Mouse (Mus musculus) gastrocnemius, postnatal 25 days (tissue): ENCODE measurements around the gene Rsph1. TPM values are rescaled to one million over a fixed set of nuclear protein-coding genes. Genes with fewer than 3 reads are reported as not detected.
"Not testable (repeated sequence)": the region's sequence is repeated elsewhere in the genome, so short reads cannot be mapped to it uniquely, and the experiment has no call there.

ENCODE experiments used
- DNase-seq: peaks from one replicate; pipeline ENCODE4 v3.0.0; 2022
- total RNA-seq, 2 experiments: library from RNA; stranded (reverse); gene quantifications; 1 replicate in 1 of 2; 2 replicates in 1 of 2; pipeline ENCODE4 v1.2.3; 2021

Rsph1 gene
- total RNA-seq, 2 experiments from 2014 or later = 8.0 to 10.2 TPM

DNA sequence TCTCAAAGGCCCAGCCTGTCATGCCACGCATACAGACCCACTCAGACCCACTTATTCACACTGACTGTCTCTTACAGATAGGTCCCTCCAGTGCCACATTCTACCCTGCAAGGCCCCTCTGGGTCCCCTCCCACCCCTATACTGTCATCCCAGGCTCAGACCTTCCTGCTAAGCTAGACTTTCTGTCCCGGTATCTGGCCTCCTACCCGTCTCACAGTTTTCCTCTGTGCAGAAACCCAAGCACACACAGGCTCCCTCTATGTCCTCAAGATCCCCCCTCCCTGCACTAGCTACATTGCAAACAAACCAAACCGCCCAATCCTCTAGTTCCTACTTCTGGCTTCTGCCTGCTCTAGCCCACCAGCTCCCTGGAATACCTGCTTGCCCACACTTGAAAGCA lies 748 bp upstream of the Rsph1 start:
- no peak for DNase-seq

DNA sequence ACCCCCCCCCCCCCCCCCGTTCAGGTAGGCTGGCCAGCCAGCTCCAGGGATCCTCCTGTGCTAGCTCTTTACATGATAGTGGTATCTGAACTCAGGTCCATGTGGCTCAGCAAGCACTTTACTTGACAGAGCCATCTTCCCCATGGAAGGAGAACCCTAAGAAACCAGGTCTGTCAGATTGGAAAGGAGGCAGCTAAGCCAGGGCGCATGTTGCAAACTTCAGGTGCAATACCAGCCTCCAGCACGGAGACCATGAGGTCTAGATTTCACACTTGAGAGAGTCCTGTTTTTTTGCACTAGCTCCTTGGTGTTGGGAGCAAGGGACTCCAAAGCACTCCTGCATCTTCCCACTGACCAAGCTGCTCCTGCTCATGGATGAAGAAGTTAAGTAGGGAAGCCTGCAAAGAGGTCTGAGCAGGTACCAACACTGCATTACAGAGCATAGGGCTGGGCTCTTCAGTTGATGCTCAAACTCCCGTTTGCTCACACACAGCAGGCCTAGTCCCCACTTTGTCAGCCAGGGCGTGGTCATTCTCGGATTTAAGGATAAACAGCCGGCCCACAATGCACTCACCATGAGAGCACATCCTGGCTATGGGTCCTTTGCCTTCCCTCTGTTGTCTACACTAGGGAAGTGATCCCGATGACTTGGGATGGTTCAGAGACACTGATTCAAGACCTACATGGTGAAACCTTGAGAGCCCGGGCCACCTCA lies 819 bp downstream of the Rsph1 start:
- DNase-seq = no peak

DNA sequence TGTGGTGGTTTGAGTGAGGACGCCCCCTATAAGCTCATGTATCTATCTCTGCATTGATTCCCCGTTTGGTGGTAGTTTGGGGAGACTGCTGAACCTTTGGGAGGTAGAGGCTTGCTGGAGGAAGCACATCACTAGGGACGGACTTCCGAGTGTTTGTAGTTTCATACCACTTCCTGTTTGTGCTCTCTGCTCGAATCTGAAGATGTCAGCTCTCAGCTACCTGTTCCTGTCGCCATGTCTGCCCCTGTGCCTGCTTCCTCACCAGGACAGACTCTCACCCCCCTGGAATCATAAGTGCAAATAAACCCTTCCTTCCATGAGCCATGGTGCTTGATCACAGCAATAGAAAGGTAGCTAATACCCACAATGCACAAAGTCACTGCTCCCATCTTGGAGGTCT lies 2.0 kb downstream of the Rsph1 start:
- no peak for DNase-seq

DNA sequence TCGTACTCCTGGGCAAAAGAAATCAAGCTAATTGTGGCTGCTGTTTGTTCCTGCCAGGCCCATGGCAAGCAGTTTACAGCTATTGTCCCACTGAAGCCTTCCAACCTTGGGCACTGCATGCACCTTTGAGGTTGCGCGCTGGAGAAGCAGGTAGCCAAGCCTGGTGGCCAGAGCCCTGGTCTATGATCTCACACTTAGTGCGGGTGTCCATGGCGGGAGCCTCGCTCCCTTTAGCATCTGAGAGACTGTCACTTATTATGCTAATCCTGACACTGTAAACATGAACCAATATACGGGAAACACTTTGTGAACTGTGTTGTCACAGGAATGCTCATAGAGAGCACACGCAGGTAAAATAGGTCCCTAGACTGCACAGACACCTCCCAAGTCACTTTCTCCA lies 3.6 kb downstream of the Rsph1 start:
- no peak for DNase-seq

DNA sequence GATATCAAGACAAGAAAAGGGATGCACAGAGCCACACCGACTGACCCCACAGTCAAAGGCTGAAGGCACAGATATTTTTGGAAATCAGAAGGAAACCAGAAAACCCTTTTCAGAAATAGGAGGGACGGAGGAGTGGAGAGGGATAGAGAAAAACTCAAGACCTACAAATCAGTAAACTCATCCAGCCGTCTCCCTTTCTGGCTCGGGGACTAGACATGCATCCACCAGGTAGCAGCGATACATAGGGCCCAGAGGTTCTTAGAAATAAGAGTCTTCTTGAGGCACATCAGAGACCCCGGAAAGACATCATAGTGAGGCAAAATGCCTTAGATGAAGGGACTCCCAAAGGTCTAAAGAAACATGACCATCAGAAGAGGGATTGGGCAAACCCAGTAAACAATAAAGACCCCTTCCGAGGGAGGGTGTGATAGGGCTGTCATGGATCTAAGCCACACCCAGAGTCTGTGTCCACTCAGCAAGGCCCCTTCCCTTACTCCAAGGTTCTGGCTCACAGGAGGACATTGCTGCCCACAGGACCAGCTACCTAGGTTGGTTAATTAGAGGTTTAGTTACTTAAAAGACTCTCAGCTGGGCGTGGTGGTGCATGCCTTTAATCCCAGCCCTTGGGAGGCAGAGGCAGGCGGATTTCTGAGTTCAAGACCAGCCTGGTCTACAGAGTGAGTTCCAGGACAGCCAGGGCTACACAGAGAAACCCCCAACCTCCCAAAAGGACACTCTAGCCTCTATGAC lies 4.6 kb downstream of the Rsph1 start:
- DNase-seq = no peak

DNA sequence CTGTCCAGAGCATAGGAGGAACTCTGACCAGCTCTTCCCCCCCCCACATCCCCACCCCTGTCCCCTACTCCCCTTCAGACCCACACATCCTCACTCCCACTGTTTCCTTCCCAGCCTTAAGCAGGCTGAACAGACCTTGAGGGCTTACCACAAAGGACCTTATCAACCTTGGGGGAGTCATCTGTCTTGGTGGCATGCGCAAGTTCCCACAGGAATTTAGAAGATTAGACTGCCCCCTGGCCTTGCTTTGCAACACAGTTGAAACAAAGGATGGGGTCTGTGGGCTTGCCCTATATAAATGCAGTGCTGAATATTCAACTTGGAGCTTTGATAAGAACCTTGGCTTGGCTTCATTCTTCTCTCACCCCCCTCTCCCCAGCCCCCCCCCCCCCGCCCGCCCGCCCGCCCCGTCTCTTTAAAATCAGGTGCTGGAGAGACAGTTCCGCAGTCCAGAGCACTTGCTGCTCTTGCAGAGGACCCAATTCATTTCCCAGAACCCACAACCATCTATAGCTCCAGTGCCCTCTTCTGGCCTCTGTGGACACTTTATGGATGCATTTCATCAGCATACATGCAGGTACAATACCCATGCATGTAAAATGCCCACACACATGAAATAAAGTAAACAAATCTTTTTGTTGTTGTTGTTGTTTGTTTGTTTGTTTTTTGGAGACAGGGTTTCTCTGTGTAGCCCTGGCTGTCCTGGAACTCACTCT lies 5.9 kb downstream of the Rsph1 start:
- DNase-seq = no peak

DNA sequence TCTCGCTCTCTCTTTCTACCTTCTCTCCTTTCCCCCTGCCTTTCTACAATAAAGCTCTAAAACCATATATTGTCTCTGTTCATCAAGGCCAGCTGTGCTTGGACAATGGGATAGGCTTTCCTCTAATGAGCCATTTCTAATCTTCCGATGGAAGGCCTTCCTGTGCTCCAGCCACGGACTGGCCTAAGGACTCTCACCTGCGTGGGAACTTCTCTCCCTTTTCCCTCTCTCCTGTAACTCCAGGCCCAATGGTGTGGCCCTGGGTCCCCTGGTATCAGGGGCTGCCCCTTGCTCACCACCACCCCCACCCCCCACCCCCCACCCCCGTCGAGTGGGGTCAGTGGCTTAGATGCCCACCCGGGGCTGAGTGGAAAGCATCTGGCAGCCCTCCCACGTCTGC lies 6.4 kb downstream of the Rsph1 start:
- DNase-seq = not testable (repeated sequence)

DNA sequence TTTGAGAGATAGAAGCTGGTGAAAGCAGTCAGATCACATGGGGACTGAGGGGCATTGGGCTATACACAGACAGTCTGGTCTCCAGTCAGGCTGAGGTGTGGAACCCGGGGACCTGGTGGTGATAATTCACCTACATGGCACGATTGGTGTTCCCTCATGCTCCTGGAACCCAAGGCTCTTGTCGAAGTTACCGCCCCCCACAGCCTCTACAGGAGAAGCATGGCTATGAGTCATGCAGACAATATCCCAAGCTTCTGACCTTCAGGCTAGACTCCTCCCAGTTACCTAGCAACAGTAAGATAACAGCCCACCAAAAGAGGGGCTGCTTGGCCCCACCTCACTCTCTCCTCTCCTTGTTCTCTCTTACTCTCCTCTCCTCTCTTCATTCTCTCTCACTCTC lies 6.9 kb downstream of the Rsph1 start:
- no peak for DNase-seq

DNA sequence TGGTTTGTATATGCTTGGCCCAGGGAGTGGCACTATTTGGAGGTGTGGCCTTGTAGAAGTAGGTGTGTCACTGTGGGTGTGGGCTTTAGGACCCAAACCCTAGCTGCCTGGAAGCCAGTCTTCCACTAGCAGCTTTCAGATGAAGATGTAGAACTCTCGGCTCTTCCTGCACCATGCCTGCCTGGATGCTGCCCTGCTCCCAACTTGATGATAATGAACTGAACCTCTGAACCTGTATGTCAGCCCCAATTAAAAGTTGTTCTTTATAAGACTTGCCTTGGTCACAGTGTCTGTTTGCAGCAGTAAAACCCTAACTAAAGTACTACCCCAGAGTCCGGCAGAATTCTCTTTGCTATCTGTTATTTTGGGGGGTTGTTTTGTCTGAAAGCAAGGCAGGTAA lies 7.4 kb downstream of the Rsph1 start:
- DNase-seq = no peak

DNA sequence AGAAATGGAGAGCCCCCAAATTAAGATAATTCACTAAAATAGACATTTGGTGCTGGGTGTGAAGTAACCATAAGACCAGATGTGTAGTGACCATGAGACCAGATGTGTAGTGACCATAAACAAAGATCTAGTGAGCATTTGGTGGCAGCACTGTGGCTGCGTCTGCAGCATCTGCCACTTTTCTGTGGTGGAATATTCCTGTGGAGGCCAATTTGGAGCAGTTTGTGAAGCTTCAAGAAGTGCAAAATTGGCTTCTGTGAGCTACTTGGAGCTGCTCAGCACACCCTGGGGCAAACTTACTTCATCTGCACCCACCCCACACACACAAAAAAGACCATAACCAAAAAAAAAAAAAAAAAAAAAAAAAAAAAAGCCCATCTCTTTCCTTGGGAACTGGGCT lies 9.2 kb downstream of the Rsph1 start:
- DNase-seq = peak; percentile 4

DNA sequence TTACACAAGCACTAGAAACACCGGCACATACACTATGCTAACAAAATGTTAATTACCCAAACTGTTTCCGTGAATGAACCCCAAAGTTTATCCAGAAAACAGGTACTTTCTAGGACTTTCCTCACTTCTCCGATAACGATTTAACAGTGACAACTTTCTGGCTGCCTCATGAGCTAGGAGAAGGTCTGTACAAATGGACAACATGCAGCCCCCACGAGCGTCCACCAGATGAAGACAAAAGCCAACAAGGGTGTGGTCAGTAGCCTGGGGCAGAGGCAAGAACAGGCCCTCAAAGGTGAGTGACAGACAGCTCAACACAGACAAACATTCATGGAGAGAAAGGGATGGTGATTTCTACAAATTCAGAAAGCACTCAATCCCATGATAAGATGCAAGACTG lies 9.6 kb downstream of the Rsph1 start:
- no peak for DNase-seq

DNA sequence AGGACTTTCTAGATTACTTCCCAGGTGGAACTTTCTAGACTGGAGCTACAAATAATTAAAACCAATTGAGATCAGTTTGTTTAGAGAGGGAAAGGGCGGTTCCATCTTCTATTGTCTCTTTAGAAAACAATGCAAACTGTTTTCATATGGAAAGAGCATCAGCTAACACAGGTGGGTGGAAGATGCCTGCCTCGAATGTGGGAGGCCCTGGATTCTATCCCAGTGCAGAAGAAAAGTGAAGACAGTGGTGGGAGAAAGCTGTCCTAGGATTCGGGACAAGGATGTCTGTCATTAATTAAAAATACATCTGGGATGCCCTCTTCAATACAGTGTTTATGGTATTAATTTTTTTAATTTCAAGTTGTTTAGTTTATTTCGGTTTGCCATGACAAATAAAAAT lies 10.0 kb downstream of the Rsph1 start:
- no peak for DNase-seq

DNA sequence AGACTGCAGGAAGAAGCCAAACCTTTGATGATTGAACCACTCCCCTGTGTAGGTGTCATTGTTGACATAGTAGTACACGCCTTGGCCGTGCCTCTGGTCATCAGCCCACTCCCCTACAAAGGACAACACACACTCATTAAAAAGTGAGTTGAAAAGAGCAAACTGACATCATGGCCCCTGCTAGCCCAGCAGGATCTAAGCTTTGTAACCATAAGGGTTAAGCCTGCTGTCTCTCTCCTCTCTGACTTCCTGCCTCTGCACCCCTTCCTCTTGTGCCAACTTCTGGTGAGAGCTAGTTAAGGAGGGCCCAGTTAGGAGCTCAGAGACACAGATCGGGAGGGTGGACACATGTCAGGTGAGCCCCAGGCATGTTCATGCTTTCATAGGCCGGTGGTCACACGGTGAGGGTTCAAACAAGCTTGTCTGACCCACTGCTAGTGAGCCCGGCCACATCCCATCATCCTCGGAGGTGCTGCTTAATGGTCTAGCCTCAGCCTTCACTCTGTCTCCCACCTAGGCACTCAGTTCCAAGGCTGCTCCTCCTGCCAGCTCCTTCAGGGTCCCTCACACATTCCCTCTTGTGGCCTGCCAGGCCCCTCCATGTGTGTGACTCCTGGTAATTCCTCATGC lies 10.7 kb downstream of the Rsph1 start:
- no peak for DNase-seq

DNA sequence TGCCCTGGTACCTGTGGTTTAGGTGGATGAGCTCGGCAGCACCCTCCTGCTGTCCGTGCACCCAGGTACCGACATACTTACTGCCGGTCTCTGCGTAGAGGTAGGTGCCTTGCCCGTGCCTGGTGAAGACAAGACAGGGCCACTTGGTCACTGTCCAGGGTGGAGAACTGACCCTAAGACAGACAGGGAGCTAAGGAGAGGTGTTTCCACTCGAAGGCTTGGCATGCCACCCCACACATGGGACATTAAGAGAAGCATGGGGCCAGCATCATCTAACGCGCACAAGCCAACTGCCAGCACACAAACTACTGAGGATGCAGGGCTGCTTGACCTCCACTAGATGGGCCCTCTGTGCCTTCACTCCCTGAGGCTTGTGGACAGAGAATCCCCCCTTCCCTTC lies 11.4 kb downstream of the Rsph1 start:
- no peak for DNase-seq

DNA sequence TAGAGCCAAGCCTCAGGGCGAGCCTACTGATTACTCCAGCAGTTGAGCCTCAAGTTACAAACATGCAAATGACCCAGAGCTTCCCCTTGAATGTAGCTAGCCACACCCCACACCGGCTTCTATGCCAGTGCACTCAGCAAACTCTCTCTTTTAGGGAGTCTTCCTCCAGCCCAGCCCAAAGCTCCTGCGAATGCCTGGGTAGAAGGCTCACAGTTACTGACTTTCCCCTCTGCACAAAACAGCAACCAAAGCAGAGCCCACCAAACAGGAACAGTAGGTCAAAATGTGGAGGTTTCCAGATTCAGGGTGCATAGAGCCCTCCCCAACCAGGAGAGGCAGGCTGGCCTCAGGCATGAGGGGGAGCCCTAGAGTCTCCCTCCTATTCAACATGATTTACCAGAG lies 12.0 kb downstream of the Rsph1 start:
- DNase-seq = no peak

DNA sequence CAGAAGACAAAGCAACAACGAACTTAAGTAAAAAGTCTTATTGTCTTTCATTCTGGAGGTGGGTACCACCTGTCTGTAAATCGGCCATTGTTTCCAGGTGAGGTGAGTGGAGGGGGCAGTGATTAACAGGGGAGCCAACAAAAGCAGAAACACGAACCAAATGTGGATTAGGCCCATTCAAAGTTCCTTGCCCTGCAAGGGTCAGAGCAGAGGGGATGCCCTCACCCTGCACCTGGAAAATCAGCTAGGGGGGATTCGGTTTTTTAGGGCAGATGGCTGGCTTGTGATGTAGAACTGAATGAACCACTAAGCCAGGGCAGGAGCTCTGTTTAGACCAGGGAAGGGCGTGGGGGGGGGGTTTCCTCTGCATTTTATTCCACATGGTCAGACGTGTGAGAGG lies 12.8 kb downstream of the Rsph1 start:
- no peak for DNase-seq

DNA sequence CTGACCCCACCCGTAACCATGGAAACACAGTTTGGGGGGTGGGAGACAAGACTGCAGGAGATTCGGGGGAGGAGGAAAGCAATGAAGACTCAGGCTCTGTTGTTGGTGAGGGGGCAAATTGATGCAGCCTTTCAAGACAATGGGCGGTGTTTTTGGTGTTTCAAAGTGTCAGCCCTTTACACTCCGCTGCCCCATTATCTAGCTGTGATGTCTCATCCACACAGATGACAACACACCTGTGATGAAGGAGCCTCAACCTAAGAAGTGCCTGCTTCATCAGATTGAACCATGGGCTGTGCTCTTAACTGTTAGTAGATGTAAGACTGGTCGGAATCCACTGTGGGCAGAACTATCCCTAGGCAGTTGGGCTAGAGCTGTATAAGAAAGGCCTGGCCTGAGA lies 13.4 kb downstream of the Rsph1 start:
- DNase-seq = no peak

DNA sequence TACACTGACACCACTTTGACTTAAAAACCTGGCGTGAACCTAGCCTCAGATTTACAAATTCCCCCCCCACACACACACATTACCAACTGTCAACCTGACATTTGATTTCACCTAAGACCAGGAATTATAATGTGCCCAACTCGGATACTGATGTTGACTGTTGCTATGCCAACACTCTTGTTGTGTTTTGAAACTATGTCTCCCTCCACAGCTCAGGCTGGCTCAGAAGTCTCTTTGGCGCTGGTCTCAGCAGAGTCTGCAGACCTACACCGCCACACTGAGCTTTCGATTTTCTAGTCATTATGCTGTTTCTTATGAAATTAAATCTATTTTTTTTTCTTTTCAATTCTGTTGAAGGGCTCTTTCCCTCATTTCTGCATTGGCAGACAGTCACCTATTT lies 14.5 kb downstream of the Rsph1 start:
- DNase-seq = no peak

DNA sequence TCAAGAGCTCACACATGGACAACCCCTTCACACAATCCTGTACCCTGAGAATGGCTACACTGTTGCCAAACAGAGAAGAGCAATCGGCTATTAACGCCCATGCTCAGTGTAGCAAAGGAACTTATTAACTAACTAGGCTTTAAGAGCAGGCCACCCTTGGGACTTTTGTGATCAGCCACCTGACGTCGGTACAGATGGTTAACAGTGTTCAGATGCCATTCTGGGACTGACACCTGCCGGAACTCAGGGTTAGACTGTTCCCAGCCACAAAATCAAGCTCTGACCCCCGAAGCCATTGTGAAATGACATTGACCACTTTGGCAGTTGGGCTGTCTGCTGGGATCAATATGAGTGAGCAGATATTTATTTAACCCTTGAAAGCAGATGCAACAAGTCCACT lies 15.8 kb downstream of the Rsph1 start:
- no peak for DNase-seq

DNA sequence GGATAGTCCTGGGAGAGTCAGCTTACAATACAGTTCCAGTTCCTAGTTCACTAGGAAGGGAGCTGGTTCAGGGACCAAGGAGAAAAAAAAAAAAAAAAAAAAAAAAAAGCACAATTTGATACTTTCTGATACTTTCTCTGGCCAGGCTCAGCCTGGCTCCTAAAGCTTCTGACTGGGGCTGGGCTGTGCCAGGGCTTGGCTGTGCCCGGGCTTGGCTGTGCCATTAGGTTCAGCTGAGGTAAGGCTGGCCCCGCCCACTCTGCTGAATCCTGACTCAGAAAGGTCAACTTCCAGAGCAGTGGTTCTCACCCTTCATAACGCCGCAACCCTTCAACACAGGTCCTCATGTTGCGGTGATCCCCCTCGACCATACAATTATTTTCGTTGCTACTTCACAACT lies 16.8 kb downstream of the Rsph1 start:
- peak; percentile 95 for DNase-seq

DNA sequence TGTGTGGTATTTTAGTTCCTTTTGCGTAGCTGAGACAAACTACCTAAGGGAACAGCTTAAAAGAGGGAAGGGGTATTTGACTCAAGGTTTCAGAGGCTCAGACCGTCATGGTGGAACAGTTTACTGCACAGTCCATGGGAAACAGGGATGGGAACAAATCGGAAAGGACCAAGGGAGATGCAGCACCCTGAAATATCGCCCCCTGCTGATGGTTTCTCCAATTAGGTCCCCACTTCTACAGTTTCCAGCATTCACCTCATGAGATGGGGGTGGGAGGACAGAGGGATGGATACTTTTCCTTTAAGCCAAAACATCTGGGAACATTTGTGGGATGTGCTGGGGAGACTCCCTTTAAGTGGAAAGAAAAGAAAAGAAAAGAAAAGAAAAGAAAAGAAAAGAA lies 17.4 kb downstream of the Rsph1 start:
- DNase-seq = no peak

DNA sequence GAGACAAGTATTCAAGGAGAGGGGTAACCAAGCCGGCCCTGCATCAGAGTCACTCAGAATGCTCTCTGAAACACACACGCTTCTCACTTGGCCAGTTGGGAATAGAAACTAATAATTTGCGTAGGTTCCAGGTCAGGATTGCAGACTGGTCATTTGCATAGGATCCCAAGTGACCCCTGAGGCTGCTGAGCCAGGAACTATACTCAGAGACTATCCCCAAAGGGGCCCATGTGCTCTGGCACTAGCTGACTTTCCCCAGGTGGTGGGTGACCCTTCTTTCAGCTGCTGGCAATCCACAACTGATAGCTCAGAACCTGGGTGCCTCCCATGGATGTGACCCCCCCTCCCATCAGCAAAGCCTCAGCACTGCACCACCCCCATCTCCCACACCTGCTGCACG lies 18.0 kb downstream of the Rsph1 start:
- no peak for DNase-seq

DNA sequence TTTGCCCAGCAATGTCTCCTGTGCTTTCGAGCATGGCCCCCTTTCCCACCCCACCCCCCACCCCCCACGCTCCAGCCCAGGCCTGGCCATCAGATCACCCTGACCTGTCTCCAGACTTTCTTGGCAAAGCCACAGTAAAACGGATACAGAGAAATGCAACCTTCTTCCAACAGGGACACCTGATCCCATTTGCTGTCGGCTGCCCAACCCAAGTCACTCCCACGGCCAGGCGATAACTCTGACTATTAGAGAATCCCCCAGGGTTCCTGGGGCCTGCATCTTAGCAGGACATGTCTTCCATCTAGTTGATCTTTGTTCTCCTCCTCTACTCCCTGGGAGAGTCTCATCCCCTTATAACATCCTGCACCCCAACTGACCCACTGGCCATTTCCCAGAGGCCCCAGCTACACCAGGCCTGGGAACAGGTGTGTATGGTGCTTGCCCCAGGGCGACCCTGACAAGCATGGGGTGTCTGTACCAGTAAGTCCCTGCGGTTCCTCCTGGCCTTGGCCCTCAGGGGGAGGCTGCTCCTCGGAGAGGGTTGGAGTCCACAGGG lies 18.8 kb downstream of the Rsph1 start:
- DNase-seq = peak; percentile 76
